Mouse (Mus musculus) lung, adult 18-20 months (tissue): Measurements from ENCODE around the gene Tmem109.
A peak's percentile ranks its signal among the peaks of the same experiment; 100 is the strongest.

Source experiments
- DNase-seq, 2 experiments: peaks; one replicate each; pipeline ENCODE4 v3.0.0; 2022; ENCODE audit warnings: mixed read lengths in 2 of 2

Tmem109 gene

DNA sequence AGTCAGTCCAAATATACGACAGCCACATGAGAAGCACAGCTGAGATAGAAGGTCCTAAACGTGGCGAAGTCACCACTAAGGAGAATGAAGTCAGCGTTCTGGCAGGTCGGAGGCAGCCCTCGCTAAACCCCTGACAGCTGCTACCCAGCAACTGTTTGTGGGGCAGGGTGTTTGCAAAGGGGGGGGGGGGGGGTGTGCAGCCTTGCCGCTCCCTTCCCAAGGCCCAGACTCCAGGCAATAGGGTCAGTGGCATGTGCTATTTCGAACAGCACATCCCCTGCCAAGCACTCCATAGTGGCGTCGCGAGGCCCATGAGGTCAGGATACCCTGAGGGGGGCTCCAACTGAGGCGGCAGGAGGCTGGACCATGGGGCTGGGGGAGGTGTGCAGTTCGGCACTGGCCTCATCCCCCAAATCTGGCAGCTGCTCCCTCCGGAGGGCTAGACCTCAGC, 801 bp downstream of the Tmem109 start:
- no peak for DNase-seq

- DNase-seq = peak; percentile 84 to 85
These were observed 1.5 kb downstream of the Tmem109 start for GRCm38 (mm10) chr19:10880085-10880974.

GRCm38 (mm10) chr19:10878201-10878837, 3.5 kb downstream of the Tmem109 start:
- peak in 1 of 2 experiments; percentile 32 for DNase-seq

GRCm38 (mm10) chr19:10871328-10871961, 10.4 kb downstream of the Tmem109 start:
- DNase-seq = no peak

- no peak for DNase-seq
These were observed 11.1 kb downstream of the Tmem109 start for GRCm38 (mm10) chr19:10870676-10871075.

GRCm38 (mm10) chr19:10869886-10870527, 11.8 kb downstream of the Tmem109 start, which contains the start of gene Tmem132a:
Gene Tmem132a (minus strand): TSS chr19:10869940.
- DNase-seq = peak; percentile 45 to 66

DNA sequence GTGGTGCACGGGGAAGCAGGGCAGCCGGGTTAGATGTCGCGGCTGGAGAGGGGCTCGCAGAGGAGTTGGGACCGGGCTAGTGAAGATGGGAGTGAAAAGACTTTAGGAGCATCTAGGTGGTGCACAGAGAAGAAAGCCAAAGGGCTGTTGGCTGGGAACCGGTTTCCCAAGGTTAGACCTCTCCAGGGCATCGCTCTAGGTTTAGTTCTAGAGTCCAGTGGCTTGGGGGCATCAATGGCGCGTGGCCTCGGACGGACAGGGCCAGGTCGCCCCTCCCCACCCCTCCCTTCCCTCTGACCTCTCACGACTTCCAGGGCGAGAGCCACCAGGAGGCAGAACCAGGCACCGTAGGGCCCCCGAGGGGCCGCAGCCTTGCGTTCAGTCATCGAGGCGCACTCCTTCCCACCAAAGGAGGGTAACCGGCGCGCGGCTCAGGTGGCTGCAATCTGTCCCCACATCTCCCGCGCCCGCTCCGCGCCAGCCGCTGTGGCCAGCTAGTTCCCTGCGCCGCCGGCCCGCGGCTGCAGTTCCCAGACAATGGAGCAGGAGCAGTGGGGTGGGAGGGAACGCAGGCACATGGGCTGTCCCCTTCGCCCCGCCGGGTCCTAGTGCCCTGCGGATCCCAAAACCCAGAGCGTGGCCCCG, 12.4 kb downstream of the Tmem109 start:
- peak; percentile 73 to 74 for DNase-seq

- DNase-seq = no peak
These were observed 13.1 kb downstream of the Tmem109 start for GRCm38 (mm10) chr19:10868623-10869141.

DNA sequence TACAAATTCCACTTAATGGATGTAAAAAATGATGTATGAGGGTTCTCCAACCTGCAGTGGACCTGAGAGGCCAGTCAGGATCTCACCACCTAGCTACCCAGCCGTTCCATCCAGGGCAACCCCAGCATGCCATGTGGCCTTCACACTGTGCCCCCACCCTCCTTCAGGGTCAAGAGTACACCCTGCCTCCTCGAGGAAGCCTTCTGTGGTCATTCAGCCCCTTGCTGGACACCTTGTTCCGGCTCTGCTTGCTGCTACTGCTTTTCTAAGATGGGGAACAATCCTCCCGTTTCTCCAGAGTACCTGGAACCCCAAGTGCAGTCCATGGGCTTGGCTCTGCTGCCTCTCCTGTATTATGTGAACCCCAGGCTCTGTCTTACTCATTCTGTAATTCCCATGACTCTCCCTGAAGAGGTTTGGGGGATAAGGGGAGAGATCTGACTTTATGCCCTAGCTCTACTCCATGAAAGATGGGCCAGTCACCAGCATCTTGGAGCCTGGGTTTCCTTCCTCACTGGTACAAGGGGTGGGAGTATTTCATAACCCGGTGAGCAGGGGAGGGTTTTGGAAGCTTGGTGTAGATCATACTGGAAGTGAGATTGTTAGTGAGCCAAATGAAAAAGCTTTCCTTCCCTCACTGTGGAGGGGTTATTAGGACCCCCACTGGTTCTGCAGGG, 13.7 kb downstream of the Tmem109 start:
- no peak for DNase-seq

DNA sequence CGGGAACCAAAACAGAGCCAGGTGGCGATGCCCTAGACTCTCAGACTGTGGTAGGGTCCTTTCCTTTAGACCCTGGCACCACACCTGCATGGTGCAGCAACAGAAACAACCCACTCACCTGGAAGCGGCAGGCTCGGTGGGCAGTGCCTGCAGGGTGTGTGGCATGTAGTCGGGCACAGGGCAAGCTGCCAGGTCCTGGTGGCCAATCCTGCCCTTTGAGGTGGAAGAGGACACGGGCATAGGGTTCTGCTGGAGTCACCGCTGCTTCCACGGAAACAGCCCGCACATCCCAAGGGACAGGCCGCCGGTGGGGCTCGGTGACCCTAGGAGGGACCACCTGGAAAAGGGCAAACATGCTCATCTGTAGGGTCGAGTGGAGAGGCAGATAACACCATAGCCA, 15.4 kb downstream of the Tmem109 start:
- no peak for DNase-seq

- no peak for DNase-seq
These were observed 21.7 kb downstream of the Tmem109 start for GRCm38 (mm10) chr19:10860072-10860497.

DNA sequence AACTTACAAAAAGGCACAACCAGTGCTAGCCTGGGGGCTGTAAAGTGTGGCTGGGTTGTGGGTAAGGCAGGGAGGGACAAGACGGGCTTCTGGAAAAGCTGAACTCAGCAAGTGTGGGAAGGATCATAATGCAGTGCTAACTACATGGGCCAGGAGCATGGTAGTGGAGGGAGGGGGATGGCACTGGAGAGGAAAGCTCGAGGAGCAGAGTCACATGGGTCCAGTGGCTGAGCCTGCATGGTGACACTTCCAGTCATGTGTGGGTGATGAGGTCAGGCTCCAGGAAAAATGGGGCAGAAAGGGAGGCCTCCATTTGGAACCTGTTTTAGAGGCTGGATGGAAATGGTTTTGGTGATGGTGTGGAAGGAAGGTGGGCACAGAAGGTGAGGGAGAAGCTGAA, 25.3 kb downstream of the Tmem109 start:
- DNase-seq = no peak

DNA sequence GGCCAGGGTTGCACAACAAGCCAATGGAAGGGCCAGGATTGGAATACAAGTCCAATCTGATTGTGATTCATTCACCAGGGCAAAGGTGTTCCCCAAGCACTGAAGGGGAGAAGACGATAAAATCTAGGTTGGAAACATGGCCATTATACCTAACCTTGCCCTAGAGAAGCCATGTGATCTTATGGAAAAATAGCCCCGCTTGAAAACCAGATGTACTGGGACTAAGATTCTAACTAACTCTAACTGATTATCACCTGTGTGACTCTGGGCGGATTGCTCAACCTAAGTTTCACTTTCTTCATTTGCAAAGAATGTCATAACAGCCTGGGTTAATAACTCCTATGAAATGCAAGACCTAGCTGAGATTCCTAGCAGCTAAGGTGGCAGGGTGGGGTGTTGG, 26.4 kb downstream of the Tmem109 start:
- no peak for DNase-seq

DNA sequence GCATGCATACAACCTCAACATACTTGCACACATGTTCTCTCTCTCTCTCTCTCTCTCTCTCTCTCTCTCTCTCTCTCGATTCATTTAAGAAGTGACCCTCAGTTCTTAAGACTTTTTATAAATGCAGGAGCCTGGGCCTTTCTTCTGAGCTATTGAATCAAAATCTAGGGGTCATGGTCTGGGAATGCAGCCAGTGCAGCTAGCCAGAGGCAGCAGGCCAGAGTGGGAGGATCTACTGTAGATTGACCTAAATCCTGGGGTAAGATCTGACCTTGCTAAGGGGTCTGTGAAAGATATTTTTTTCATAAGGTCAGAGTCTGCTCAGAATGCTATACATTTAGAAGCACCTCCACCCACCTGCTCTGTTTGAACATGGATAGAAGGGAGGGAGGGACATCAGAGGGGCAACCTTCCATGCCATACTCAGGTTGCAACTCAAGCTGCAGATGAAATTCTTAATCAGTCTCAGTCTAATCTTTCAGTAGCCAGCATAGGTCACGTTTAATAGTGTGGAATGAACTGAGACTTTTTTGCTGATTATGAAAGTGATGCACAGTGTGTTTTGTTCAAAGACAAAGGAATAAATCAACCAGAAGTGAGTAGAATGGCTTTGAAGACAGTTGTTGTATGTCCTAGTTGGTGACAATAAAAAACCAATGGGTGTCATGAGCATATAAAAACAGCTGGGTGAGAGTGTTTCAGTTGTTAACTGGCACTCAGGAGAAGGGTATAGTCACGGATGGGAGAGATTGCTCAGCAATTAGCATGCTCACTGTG, 34.3 kb downstream of the Tmem109 start:
- no peak for DNase-seq

DNA sequence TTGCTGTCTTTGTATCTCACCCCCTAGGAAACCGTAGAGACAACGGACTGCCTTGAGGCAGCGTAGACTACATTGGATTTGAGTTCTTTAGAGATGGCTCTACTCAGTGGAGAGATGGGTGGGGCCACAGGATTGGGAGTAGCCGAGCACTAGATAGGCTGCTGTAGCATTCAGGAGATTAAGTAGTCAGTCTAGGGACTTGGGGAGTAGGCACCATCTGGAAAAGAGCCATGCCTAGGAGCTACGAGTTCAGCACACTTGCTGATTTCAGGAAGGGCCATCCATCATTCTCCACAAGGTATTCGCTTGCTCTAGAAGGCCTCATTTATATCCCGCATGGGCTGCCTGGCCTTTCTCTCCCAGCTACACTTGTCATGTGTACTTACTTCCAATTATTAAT, 35.7 kb downstream of the Tmem109 start:
- DNase-seq = no peak

GRCm38 (mm10) chr19:10845454-10845853, 36.3 kb downstream of the Tmem109 start:
- DNase-seq = no peak

- DNase-seq = no peak
These were observed 37.6 kb downstream of the Tmem109 start for GRCm38 (mm10) chr19:10844206-10844605.

- no peak for DNase-seq
These were observed 38.9 kb downstream of the Tmem109 start for GRCm38 (mm10) chr19:10842914-10843313.

GRCm38 (mm10) chr19:10841721-10842626, 39.8 kb downstream of the Tmem109 start:
- DNase-seq = peak; percentile 48 to 61
